Mouse (Mus musculus): ENCODE data around the gene Hoxd1.

GRCm38 (mm10) chr2:74714156-74714789, 48.5 kb upstream of the Hoxd1 start:
- TF ChIP-seq POLR2A (IDR thresholded peaks at IDR 0.05; ENCODE audit: borderline replicate concordance, extremely low read depth, insufficient read depth, insufficient read length, poor library complexity, severe bottlenecking) (no peak), CTCF (IDR thresholded peaks at IDR 0.05; ENCODE audit: borderline replicate concordance, extremely low read depth, insufficient read depth, insufficient read length) (no peak)

Data from brain, embryonic 14.5 days (tissue).